Mouse (Mus musculus) cerebellum, adult 2 months (tissue): ENCODE measurements around the gene Phlda2. TPM values are rescaled to one million over a fixed set of nuclear protein-coding genes. Genes with fewer than 3 reads are reported as not detected.
A peak's percentile ranks its signal among the peaks of the same experiment; 100 is the strongest.

Experiments
- DNase-seq, 2 experiments: peaks; one replicate each; pipeline ENCODE4 v3.0.0; 2021
- H3K27ac ChIP-seq: fragments of 200-500 bp; 2 replicates; pipeline ENCODE4 v1.5.1; 2012; ENCODE audit warnings: low read length, control low read depth, inconsistent platforms; ENCODE audit not compliant: insufficient read depth
- H3K27me3 ChIP-seq: fragments of 200-500 bp; 2 replicates; pipeline ENCODE4 v1.6.1; 2012; ENCODE audit warnings: inconsistent platforms, mild to moderate bottlenecking, low read length, moderate library complexity; ENCODE audit not compliant: control insufficient read depth, insufficient read depth
- H3K4me1 ChIP-seq: fragments of 200-500 bp; 2 replicates; pipeline ENCODE4 v1.6.1; 2011; ENCODE audit warnings: low read length; ENCODE audit not compliant: control insufficient read depth, insufficient read depth
- H3K4me3 ChIP-seq: fragments of 200-500 bp; replicated peaks from 2 replicates; pipeline ENCODE3; 2011; ENCODE audit warnings: mild to moderate bottlenecking, low read depth, low read length, control low read depth; ENCODE audit not compliant: insufficient read depth
- CTCF ChIP-seq: fragments of 200-500 bp; IDR thresholded peaks from 2 replicates; pipeline ENCODE4 v1.5.1; 2011; ENCODE audit warnings: low read depth, mild to moderate bottlenecking, control low read depth, low read length, moderate library complexity, borderline replicate concordance; ENCODE audit not compliant: insufficient read depth
- POLR2A ChIP-seq: fragments of 200-500 bp; IDR thresholded peaks from 2 replicates; pipeline ENCODE4 v1.6.1; 2011; ENCODE audit warnings: low read length, control low read depth, borderline replicate concordance; ENCODE audit not compliant: insufficient read depth
- WGBS: fragments of 180-500 bp; shearing (Covaris S2); methylation state at CpG from one replicate; pipeline ENCODE4 v1.1.7; 2018; 5-methylcytosine and 5-hydroxymethylcytosine counted together
- polyA plus RNA-seq: library from polyadenylated mRNA; depleted of rRNA; stranded (reverse); fragments of >200 nt; gene quantifications from 2 replicates; pipeline ENCODE4 v1.2.3, GENCODE M21; 2012

Gene Phlda2
- polyA plus RNA-seq, 1 experiment, result not detected

GRCm38 (mm10) chr7:143536251-143536650, 33.3 kb upstream of the Phlda2 start:
- WGBS, result 91% methylated on average over 3 of the region's 3 CpGs
- Histone ChIP-seq H3K4me1 (no peaks in the 10 kb centered on the region), H3K27ac (no peak overlapping the region), H3K27me3 (no peaks in the 10 kb centered on the region), H3K4me3 (no peak overlapping the region)
- DNase-seq, result no peak
- no peak for TF ChIP-seq CTCF
- no peak for TF ChIP-seq POLR2A

- Histone ChIP-seq H3K4me3 (no peak overlapping the region), H3K27ac (no peak overlapping the region), H3K4me1 (no peaks in the 10 kb centered on the region), H3K27me3 (no peaks in the 10 kb centered on the region)
- TF ChIP-seq POLR2A, result no peak
- no peak for TF ChIP-seq CTCF
- DNase-seq, result no peak
- 88% methylated on average over 2 of the region's 2 CpGs for WGBS
Observed at GRCm38 (mm10) chr7:143533284-143533683, 30.3 kb upstream of the Phlda2 start.

GRCm38 (mm10) chr7:143532410-143532809, 29.5 kb upstream of the Phlda2 start:
- no peaks in the 10 kb centered on the region for H3K4me1 ChIP-seq
- no peak overlapping the region for H3K27ac ChIP-seq
- WGBS, result 14% methylated on average over 1 of the region's 1 CpGs
- peak; percentile 30 to 31 for DNase-seq
- TF ChIP-seq CTCF, result no peak
- TF ChIP-seq POLR2A, result no peak
- no peaks in the 10 kb centered on the region for H3K27me3 ChIP-seq
- no peak overlapping the region for H3K4me3 ChIP-seq

GRCm38 (mm10) chr7:143519333-143519732, 16.4 kb upstream of the Phlda2 start:
- no peaks in the 10 kb centered on the region; the same call in 1 of the 2 replicates for H3K4me1 ChIP-seq
- no peaks in the 10 kb centered on the region for H3K27me3 ChIP-seq
- no peak overlapping the region for H3K27ac ChIP-seq
- no peak for DNase-seq
- 68% methylated on average over 4 of the region's 4 CpGs for WGBS
- TF ChIP-seq CTCF, result no peak
- TF ChIP-seq POLR2A, result no peak
- H3K4me3 ChIP-seq, result no peak overlapping the region

GRCm38 (mm10) chr7:143514416-143514768, 11.4 kb upstream of the Phlda2 start:
- no peak for DNase-seq
- Histone ChIP-seq H3K4me1 (no peaks in the 10 kb centered on the region; the same call in 1 of the 2 replicates), H3K4me3 (no peak overlapping the region), H3K27ac (no peak overlapping the region), H3K27me3 (no peaks in the 10 kb centered on the region)
- TF ChIP-seq CTCF, result no peak
- no peak for TF ChIP-seq POLR2A
- 92% methylated on average over 4 of the region's 4 CpGs for WGBS

GRCm38 (mm10) chr7:143513763-143514415, 10.9 kb upstream of the Phlda2 start:
- no peak for DNase-seq
- Histone ChIP-seq H3K27me3 (no peaks in the 10 kb centered on the region), H3K27ac (no peak overlapping the region), H3K4me1 (no peaks in the 10 kb centered on the region; the same call in 1 of the 2 replicates), H3K4me3 (no peak overlapping the region)
- no peak for TF ChIP-seq POLR2A
- TF ChIP-seq CTCF, result no peak
- 83% methylated on average over 10 of the region's 10 CpGs for WGBS

GRCm38 (mm10) chr7:143511335-143511712, 8.4 kb upstream of the Phlda2 start:
- no peak for DNase-seq
- Histone ChIP-seq H3K27ac (no peak overlapping the region), H3K4me3 (no peak overlapping the region), H3K4me1 (no peaks in the 10 kb centered on the region; the same call in 1 of the 2 replicates), H3K27me3 (no peaks in the 10 kb centered on the region)
- no peak for TF ChIP-seq POLR2A
- TF ChIP-seq CTCF, result no peak

GRCm38 (mm10) chr7:143510593-143511334, 7.8 kb upstream of the Phlda2 start:
- Histone ChIP-seq H3K4me1 (no peaks in the 10 kb centered on the region; the same call in 1 of the 2 replicates), H3K4me3 (no peak overlapping the region), H3K27me3 (no peaks in the 10 kb centered on the region), H3K27ac (no peak overlapping the region)
- WGBS, result 89% methylated on average over 3 of the region's 3 CpGs
- no peak for DNase-seq
- TF ChIP-seq CTCF (no peak), POLR2A (no peak)
